Mouse (Mus musculus) MEL (cell line): ENCODE measurements around the gene Lsm2.

Experiments
- CTCF ChIP-seq, 3 experiments: IDR thresholded peaks in 2 of 3; conservative IDR thresholded peaks in 1 of 3; 2 replicates each; pipeline ENCODE4 v1.5.1; 2011 to 2012; ENCODE audit warnings: low read length in 3 of 3, low read depth in 2 of 3, mild to moderate bottlenecking in 2 of 3, improper control_type of control experiment in 1 of 3, inconsistent platforms in 1 of 3, mixed read lengths in 1 of 3, moderate library complexity in 1 of 3; ENCODE audit not compliant: control insufficient read depth in 1 of 3, insufficient read depth in 1 of 3, poor library complexity in 1 of 3, severe bottlenecking in 1 of 3
- GABPA ChIP-seq: IDR thresholded peaks from 2 replicates; pipeline ENCODE4 v1.6.1; 2012; ENCODE audit warnings: low read depth, mild to moderate bottlenecking, inconsistent platforms, low read length, improper control_type of control experiment, moderate library complexity
- MYB ChIP-seq: IDR thresholded peaks from 2 replicates; pipeline ENCODE4 v1.6.1; 2011; ENCODE audit warnings: mild to moderate bottlenecking, low read depth, low read length, improper control_type of control experiment
- POLR2A ChIP-seq, 2 experiments: IDR thresholded peaks; 2 replicates each; pipeline ENCODE4 v1.6.1; 2011 to 2012; ENCODE audit warnings: low read length in 2 of 2, mild to moderate bottlenecking in 2 of 2, control low read depth in 1 of 2, improper control_type of control experiment in 1 of 2, low read depth in 1 of 2, moderate library complexity in 1 of 2; ENCODE audit not compliant: control insufficient read depth in 1 of 2, insufficient read depth in 1 of 2, poor library complexity in 1 of 2
- POLR2AphosphoS5 ChIP-seq: IDR thresholded peaks from 2 replicates; pipeline ENCODE4 v1.6.1; 2012; ENCODE audit warnings: low read depth, borderline replicate concordance, mild to moderate bottlenecking, inconsistent platforms, low read length, moderate library complexity, mixed read lengths
- TAL1 ChIP-seq: IDR thresholded peaks from 2 replicates; pipeline ENCODE4 v1.6.1; 2012; ENCODE audit warnings: mild to moderate bottlenecking, inconsistent platforms, low read length, moderate library complexity, mixed read lengths
- USF1 ChIP-seq: IDR thresholded peaks from 2 replicates; pipeline ENCODE4 v1.6.1; 2014; ENCODE audit warnings: low read depth, mild to moderate bottlenecking, inconsistent platforms, low read length, improper control_type of control experiment, moderate library complexity
- ZC3H11A ChIP-seq: IDR thresholded peaks from 2 replicates; pipeline ENCODE4 v1.6.1; 2012; ENCODE audit warnings: low read depth, mild to moderate bottlenecking, inconsistent platforms, low read length, improper control_type of control experiment

DNA sequence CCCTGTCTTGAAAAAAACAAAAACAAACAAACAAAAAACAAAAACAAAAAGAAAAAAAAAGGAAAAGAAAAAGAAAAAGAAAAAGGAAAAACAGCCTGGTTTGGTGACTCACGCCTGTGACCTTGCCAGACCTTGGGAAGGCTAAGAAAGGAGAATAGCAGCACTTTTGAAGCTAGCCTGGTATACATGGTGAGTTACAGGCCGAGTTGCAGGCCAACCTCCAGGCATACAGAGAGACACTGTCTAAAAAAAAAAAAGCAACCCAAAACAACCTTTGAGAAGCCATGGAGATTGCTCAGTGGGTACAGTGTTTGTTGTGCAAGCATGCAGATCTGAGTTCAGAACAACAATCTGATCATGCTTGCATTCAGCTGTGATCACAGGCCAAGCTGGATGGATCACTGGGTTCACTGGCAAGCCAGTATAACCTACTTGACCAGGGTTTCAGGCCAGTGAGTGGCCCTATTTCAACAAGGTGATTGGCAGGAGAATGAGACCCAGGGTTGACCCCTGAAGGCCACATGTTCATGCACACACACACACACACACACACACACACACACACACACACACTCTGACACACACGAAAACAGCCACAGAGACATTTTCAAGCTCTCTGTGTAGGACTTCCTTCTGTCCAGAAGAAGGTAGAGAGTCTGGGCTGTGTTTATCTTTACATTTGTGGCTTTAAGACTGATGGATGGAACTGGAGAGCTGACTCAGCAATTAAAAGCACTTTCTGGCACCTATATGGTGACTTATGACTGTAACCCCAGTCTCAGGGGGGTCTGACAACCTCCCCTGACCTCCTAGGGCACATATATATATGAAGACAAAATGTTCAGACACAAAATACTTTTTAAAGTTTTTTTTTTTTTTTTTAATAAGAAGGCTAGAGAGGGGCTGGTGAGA lies 5.8 kb upstream of the Lsm2 start:
- TF ChIP-seq POLR2AphosphoS5 (no peak), ZC3H11A (no peak), CTCF (IDR thresholded peaks at IDR 0.05 in 2 of 3, conservative IDR thresholded peaks at IDR 0.05 in 1 of 3; ENCODE audit: control insufficient read depth in 1 of 3, insufficient read depth in 1 of 3, low read depth in 2 of 3, low read length in 3 of 3, poor library complexity in 1 of 3, severe bottlenecking in 1 of 3) (no peak), GABPA (no peak), POLR2A (IDR thresholded peaks at IDR 0.05; ENCODE audit: control insufficient read depth in 1 of 2, insufficient read depth in 1 of 2, low read depth in 1 of 2, low read length in 2 of 2, poor library complexity in 1 of 2) (no peak), USF1 (no peak), MYB (no peak), TAL1 (no peak)
